Mouse (Mus musculus): Measurements from ENCODE around the gene Il18r1.

Gene Il18r1

GRCm38 (mm10) chr1:40469900-40470299 lies 4.5 kb downstream of the Il18r1 start:
- TF ChIP-seq GATA4 (IDR thresholded peaks at IDR 0.05; ENCODE audit: insufficient replicate concordance, low read length), result no peak

- no peak for TF ChIP-seq GATA4 (IDR thresholded peaks at IDR 0.05; ENCODE audit: insufficient replicate concordance, low read length)
These were observed 7.0 kb downstream of the Il18r1 start for GRCm38 (mm10) chr1:40472401-40472800.

GRCm38 (mm10) chr1:40473640-40474039 lies 8.3 kb downstream of the Il18r1 start:
- no peak for TF ChIP-seq GATA4 (IDR thresholded peaks at IDR 0.05; ENCODE audit: insufficient replicate concordance, low read length)

- TF ChIP-seq GATA4 (IDR thresholded peaks at IDR 0.05; ENCODE audit: insufficient replicate concordance, low read length), result no peak
These were observed 9.0 kb downstream of the Il18r1 start for GRCm38 (mm10) chr1:40474336-40474735.

- no peak for TF ChIP-seq GATA4 (IDR thresholded peaks at IDR 0.05; ENCODE audit: insufficient replicate concordance, low read length)
These were observed 10.3 kb downstream of the Il18r1 start for GRCm38 (mm10) chr1:40475697-40476096.

GRCm38 (mm10) chr1:40476756-40477155 lies 11.4 kb downstream of the Il18r1 start:
- no peak for TF ChIP-seq GATA4 (IDR thresholded peaks at IDR 0.05; ENCODE audit: insufficient replicate concordance, low read length)

GRCm38 (mm10) chr1:40479505-40479923 lies 14.2 kb downstream of the Il18r1 start:
- no peak for TF ChIP-seq GATA4 (IDR thresholded peaks at IDR 0.05; ENCODE audit: insufficient replicate concordance, low read length)

GRCm38 (mm10) chr1:40494594-40494993 lies 29.2 kb downstream of the Il18r1 start:
- TF ChIP-seq GATA4 (IDR thresholded peaks at IDR 0.05; ENCODE audit: insufficient replicate concordance, low read length), result no peak

- TF ChIP-seq GATA4 (IDR thresholded peaks at IDR 0.05; ENCODE audit: insufficient replicate concordance, low read length), result no peak
These were observed 34.4 kb downstream of the Il18r1 start for GRCm38 (mm10) chr1:40499708-40500107.

GRCm38 (mm10) chr1:40501126-40501525 lies 35.8 kb downstream of the Il18r1 start:
- no peak for TF ChIP-seq GATA4 (IDR thresholded peaks at IDR 0.05; ENCODE audit: insufficient replicate concordance, low read length)

- no peak for TF ChIP-seq GATA4 (IDR thresholded peaks at IDR 0.05; ENCODE audit: insufficient replicate concordance, low read length)
These were observed 36.4 kb downstream of the Il18r1 start for GRCm38 (mm10) chr1:40501546-40502398.

GRCm38 (mm10) chr1:40504548-40504947 lies 39.2 kb downstream of the Il18r1 start:
- TF ChIP-seq GATA4 (IDR thresholded peaks at IDR 0.05; ENCODE audit: insufficient replicate concordance, low read length), result no peak

- TF ChIP-seq GATA4 (IDR thresholded peaks at IDR 0.05; ENCODE audit: insufficient replicate concordance, low read length), result no peak
These were observed 49.7 kb downstream of the Il18r1 start, which contains the start of gene Il18rap for GRCm38 (mm10) chr1:40514851-40515585. TSS of gene Il18rap (plus strand) at chr1:40515362.

- no peak for TF ChIP-seq GATA4 (IDR thresholded peaks at IDR 0.05; ENCODE audit: insufficient replicate concordance, low read length)
These were observed 51.0 kb downstream of the Il18r1 start for GRCm38 (mm10) chr1:40516364-40516763.

GRCm38 (mm10) chr1:40522918-40523317 lies 57.6 kb downstream of the Il18r1 start:
- TF ChIP-seq GATA4 (IDR thresholded peaks at IDR 0.05; ENCODE audit: insufficient replicate concordance, low read length), result no peak

Data from liver, adult (tissue).